Mouse (Mus musculus) liver, embryonic 16.5 days (tissue): ENCODE measurements around the gene A730071L15Rik. TPM values are rescaled to one million over a fixed set of nuclear protein-coding genes. Genes with fewer than 3 reads are reported as not detected.
A peak's percentile ranks its signal among the peaks of the same experiment; 100 is the strongest.

ENCODE experiments used
- ATAC-seq: fragments of 200-750 bp; cut with Nextera tagmentation; 2 replicates; pipeline ENCODE4 v1.8.0; 2017; ENCODE audit warnings: low read depth, mild to moderate bottlenecking, moderate number of reproducible peaks, moderate library complexity
- H3K27ac ChIP-seq: fragments of 300-500 bp; sonication (generic); 2 replicates; pipeline ENCODE4 v1.5.1; 2014; ENCODE audit warnings: mild to moderate bottlenecking, low read length
- H3K27me3 ChIP-seq: fragments of 300-500 bp; sonication (generic); 2 replicates; pipeline ENCODE4 v1.6.1; 2014; ENCODE audit warnings: low read depth, low read length, mixed read lengths; ENCODE audit not compliant: control insufficient read depth, insufficient read depth
- H3K36me3 ChIP-seq: fragments of 300-500 bp; sonication (generic); 2 replicates; pipeline ENCODE4 v1.6.1; 2014; ENCODE audit warnings: mild to moderate bottlenecking; ENCODE audit not compliant: control insufficient read depth, insufficient read depth
- H3K4me1 ChIP-seq: fragments of 300-500 bp; sonication (generic); 2 replicates; pipeline ENCODE4 v1.6.1; 2014; ENCODE audit warnings: low read depth, low read length, mixed read lengths; ENCODE audit not compliant: control insufficient read depth
- H3K4me2 ChIP-seq: fragments of 300-500 bp; sonication (generic); 2 replicates; pipeline ENCODE4 v1.6.1; 2014; ENCODE audit warnings: low read depth, low read length, mixed read lengths
- H3K4me3 ChIP-seq: fragments of 300-500 bp; sonication (generic); 2 replicates; pipeline ENCODE4 v1.5.1; 2014; ENCODE audit warnings: low read depth, mild to moderate bottlenecking, low read length
- H3K9ac ChIP-seq: fragments of 300-500 bp; sonication (generic); 2 replicates; pipeline ENCODE4 v1.6.1; 2014; ENCODE audit warnings: low read depth, low read length
- H3K9me3 ChIP-seq: fragments of 300-500 bp; sonication (generic); replicated peaks from 2 replicates; pipeline ENCODE4 v1.6.1; 2016; ENCODE audit warnings: low read length; ENCODE audit not compliant: control insufficient read depth
- WGBS: fragments of 180-500 bp; shearing (Covaris S2); extraction: QIAGEN DNeasy Blood & Tissue Kit; methylation state at CpG from one replicate; pipeline ENCODE4 v1.1.7; 2014; ENCODE audit not compliant: insufficient replicate concordance; 5-methylcytosine and 5-hydroxymethylcytosine counted together
- polyA plus RNA-seq: library from polyadenylated mRNA; unstranded; fragments of >200 nt; fragmentation: Nextera tagmentation; extraction: Ambion mirVana; gene quantifications from 2 replicates; pipeline ENCODE4 v1.2.1, GENCODE M21; 2015

A730071L15Rik gene
- polyA plus RNA-seq, 1 experiment from 2014 or later, result 0.07 TPM

DNA sequence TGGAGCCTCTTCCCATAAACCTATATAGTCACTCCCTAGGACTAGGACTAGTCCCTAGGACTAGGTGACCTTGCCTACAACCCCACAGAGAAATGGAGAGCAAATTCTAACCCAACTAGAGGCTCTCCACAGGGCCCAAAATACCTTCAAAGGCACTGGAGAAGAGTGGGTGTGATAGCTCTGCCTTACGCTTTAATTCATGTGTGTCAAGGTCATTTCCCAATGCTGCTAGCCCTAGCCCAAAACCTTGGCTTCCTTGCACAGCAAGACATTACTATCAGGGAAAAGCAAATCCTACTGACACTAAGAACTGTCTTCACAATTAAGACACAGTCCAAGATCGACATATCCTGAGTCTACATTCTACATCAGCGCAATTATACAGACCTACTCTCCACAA lies 36.8 kb upstream of the A730071L15Rik start:
- Histone ChIP-seq H3K36me3 (no peaks in the 10 kb centered on the region), H3K4me2 (no peak overlapping the region), H3K4me1 (no peaks in the 10 kb centered on the region; the same call in 1 of the 2 replicates), H3K9me3 (no peaks in the 10 kb centered on the region), H3K4me3 (no peak overlapping the region), H3K9ac (no peak overlapping the region), H3K27me3 (no peaks in the 10 kb centered on the region), H3K27ac (no peak overlapping the region)
- WGBS, result 83% methylated on average over 3 of the region's 3 CpGs
- ATAC-seq, result no peak

DNA sequence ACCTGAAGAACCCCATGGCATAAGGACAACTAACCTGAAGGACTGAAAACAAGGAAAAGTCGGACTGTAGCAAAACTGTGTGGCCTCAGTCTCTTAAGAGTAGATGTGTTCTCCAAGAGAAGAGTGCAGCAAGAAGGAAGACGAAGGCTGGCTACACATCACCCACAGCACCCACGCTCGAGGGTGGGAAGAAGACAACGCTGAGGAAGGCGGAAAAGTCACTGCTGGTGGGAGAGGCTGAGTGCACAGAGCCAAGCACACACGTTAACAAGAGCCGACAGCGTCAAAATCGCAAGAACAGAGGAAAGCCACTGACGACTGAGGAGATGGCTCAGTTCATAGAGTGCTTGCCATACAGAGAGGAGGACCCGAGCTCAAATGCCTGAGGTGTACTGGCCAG lies 36.1 kb upstream of the A730071L15Rik start:
- no peak for ATAC-seq
- Histone ChIP-seq H3K9ac (no peak overlapping the region), H3K4me3 (no peak overlapping the region), H3K4me2 (no peak overlapping the region), H3K27me3 (no peaks in the 10 kb centered on the region), H3K4me1 (no peaks in the 10 kb centered on the region; the same call in 1 of the 2 replicates), H3K36me3 (no peaks in the 10 kb centered on the region), H3K9me3 (no peaks in the 10 kb centered on the region), H3K27ac (no peak overlapping the region)
- 75% methylated on average over 12 of the region's 12 CpGs for WGBS

DNA sequence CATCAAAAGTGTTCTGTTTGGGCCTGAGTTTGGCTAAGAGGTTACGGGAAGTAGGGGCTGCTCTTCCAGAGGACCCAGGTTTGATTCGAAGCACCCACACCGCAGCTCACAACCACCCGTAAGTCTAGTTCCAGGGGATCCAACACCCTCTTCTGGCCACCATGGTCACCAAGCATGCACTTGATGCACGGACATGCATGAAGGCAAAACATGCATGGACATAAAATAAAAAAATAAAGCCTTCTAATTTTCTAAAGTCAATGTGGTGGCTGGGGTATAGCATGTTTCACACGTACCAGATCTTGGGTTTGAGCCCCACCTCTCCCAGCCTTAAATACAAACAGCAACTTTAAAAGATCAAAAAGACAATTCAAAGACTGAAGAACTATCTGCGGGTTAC lies 35.0 kb upstream of the A730071L15Rik start:
- 78% methylated on average over 7 of the region's 7 CpGs for WGBS
- Histone ChIP-seq H3K27ac (no peak overlapping the region), H3K9ac (no peak overlapping the region), H3K9me3 (no peaks in the 10 kb centered on the region), H3K4me1 (no peaks in the 10 kb centered on the region; the same call in 1 of the 2 replicates), H3K4me2 (no peak overlapping the region), H3K4me3 (no peak overlapping the region), H3K27me3 (no peaks in the 10 kb centered on the region), H3K36me3 (no peaks in the 10 kb centered on the region)
- ATAC-seq, result no peak

DNA sequence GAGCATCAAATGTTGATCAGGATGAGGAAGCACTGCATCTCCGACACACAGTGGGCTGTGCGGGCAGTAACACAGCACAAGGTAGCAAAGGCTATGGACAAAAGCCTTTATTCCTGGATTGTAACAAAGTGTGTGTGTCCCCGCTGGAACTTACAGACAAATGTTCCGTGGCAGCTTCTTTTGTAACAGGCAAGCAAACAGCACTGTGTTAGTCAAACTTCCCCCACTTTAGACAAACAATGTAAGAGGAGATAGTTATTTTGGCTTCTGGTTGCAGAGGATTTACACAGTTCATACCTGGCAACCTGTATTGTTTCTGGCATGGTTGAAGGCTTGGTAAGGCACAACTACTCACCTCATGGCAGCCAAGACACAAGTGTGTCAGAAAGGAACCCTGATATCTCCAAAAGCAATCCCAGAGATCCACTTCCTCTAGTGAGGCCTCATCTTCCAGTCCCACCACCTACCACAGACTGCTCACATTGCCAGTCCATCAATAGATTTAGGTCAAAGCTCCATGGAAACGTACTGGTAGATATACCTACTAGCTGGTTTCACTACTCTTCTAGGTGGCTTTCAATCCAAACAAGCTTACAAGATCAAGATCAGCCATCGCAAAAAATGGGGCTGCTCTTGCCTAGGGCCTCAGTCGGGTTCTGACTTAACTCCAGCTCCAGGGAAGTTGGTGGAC lies 34.3 kb upstream of the A730071L15Rik start:
- Histone ChIP-seq H3K9me3 (no peaks in the 10 kb centered on the region), H3K27ac (peak overlapping the region; percentile 37; the same call in 1 of the 2 replicates), H3K4me3 (no peak overlapping the region), H3K4me2 (no peak overlapping the region), H3K9ac (no peak overlapping the region), H3K4me1 (no peaks in the 10 kb centered on the region; the same call in 1 of the 2 replicates), H3K36me3 (no peaks in the 10 kb centered on the region), H3K27me3 (no peaks in the 10 kb centered on the region)
- ATAC-seq, result peak; percentile 54
- 66% methylated on average over 7 of the region's 7 CpGs for WGBS

DNA sequence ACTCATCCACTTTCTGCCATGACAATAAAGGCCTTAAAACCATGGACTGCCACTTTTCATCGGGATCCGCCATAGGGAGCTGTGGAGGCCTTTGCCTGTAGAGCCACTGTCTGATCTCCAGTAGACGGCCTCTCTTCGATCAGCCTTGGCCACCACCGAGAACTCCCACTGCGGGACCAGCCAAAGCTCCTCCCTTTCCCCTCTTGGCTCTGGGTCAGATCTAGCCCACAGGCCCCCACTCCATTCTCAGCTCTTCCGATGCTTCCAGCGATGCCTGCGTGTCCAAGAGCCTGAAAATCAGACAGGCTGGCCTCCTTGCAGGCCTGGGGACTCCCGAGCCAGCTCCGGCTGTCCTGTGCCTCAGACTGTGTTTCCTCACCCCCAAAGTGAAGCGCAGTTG lies 33.5 kb upstream of the A730071L15Rik start:
- Histone ChIP-seq H3K27me3 (no peaks in the 10 kb centered on the region), H3K27ac (no peak overlapping the region)
- WGBS, result 84% methylated on average over 12 of the region's 12 CpGs

DNA sequence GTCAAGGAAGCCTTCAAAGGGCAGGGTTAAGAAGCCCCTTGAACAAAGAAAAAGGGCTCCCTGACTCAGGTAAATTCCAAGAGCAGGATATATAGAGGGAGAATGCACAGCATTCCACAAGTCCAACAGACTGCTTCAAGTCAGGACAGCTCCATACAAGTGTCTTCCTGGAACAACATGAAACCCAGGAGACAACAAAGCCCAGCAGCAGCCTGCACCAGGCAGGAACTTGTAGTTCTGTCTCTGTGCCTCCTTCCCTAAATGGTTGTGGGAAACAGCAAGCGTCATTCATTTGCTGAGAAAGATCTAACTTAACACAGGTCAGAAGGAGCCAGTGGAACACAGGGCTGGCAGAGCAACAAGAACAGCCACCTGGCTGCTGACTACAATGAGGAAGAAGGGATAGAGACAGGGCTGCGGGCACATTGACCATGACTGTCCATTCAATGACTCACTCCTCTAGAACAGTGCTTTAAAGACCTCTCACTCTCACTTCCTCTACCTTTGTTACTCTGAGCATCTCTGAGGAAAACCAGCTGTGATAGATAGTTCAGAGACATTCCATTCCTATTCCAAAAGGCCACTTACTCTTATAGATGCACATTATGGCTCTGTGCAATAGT lies 30.7 kb upstream of the A730071L15Rik start:
- Histone ChIP-seq H3K4me2 (no peak overlapping the region), H3K9me3 (no peaks in the 10 kb centered on the region), H3K36me3 (no peaks in the 10 kb centered on the region), H3K9ac (no peak overlapping the region), H3K27ac (no peak overlapping the region), H3K4me1 (no peaks in the 10 kb centered on the region), H3K4me3 (no peak overlapping the region), H3K27me3 (no peaks in the 10 kb centered on the region)
- no peak for ATAC-seq
- WGBS, result 20% methylated on average over 2 of the region's 2 CpGs

More for the DNA sequence above, 33.5 kb upstream of the A730071L15Rik start:
- Histone ChIP-seq H3K9ac (no peak overlapping the region), H3K4me2 (no peak overlapping the region), H3K9me3 (no peaks in the 10 kb centered on the region), H3K4me1 (no peaks in the 10 kb centered on the region; the same call in 1 of the 2 replicates), H3K36me3 (no peaks in the 10 kb centered on the region), H3K4me3 (no peak overlapping the region)
- no peak for ATAC-seq

DNA sequence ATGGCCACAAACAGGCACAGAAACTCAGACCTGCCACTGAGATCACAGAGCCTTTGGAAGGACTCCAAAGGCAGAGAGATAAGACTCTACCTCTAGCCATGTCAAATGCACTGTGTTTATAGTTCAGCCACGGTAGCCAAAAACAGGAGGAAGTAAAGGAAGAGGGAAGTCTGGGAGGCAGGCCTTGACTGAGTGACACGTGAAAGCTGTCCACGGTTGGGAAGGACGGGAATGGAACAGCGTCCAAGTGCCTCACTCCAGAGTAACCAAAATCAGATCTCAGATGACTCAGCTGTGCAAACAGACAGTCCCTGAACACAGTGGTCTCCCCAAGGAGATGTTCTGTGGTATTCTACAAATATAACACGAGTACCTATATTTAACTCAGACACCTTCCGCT lies 25.1 kb upstream of the A730071L15Rik start:
- Histone ChIP-seq H3K4me1 (peaks cover 12% of the 10 kb centered on the region), H3K36me3 (no peaks in the 10 kb centered on the region), H3K27ac (no peak overlapping the region), H3K4me2 (no peak overlapping the region), H3K4me3 (no peak overlapping the region), H3K27me3 (no peaks in the 10 kb centered on the region), H3K9me3 (no peaks in the 10 kb centered on the region), H3K9ac (no peak overlapping the region)
- ATAC-seq, result peak; percentile 30; the same call in 1 of the 2 replicates
- 23% methylated on average over 7 of the region's 7 CpGs for WGBS

DNA sequence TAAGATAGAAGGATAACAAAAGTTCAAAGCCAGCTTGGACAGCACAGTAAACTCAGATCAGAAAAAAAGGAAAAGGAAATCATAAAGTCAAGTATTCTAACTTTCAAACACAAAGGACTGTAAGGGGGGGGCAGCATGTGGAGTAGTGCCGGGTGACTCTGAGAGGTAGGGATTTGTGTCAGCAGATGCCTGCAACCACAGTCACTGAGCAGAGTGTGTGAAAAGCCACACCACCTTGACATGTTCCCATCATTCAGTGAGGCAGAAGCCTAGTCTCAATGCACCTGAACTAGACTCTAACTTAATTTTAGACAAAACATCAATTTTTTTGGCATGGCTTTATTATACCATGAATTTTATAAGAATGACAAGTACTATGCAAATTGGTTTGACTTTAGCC lies 24.3 kb upstream of the A730071L15Rik start:
- Histone ChIP-seq H3K4me3 (no peak overlapping the region), H3K4me1 (peaks cover 12% of the 10 kb centered on the region), H3K36me3 (no peaks in the 10 kb centered on the region), H3K9me3 (no peaks in the 10 kb centered on the region), H3K9ac (no peak overlapping the region), H3K4me2 (no peak overlapping the region), H3K27ac (no peak overlapping the region), H3K27me3 (no peaks in the 10 kb centered on the region)
- WGBS, result 48% methylated on average over 1 of the region's 1 CpGs
- ATAC-seq, result no peak

DNA sequence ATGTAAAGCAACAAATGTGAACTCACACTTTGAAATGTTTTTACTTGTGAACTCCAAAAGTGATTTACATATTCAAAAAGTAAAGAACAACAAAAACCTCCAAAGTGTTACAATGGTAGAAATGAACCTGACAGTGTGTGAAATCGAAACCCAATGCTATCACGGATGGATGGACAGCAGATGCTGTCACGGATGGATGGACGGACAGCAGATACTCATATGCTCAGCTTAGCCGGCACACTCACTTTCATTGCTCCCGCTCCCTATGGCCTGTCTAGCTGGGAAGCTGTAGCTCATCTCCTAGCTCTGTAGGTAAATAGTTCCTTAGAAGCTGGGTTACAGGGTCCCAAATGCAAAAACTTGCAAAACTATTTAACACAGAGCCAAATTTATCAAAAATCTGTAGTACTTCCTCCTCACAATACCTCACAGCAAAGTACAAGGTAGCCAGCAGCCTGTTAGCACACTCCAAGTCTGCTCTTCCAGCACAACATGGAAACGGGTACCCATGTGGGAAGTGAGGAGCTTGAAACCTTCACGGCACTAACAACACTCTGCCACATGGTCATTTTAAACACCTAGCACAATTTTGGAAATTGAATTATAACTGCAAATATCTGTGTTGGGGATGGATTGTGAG lies 21.9 kb upstream of the A730071L15Rik start:
- 69% methylated on average over 8 of the region's 8 CpGs for WGBS
- Histone ChIP-seq H3K36me3 (no peaks in the 10 kb centered on the region), H3K9me3 (no peaks in the 10 kb centered on the region), H3K4me3 (no peak overlapping the region), H3K27me3 (no peaks in the 10 kb centered on the region), H3K4me1 (peaks cover 12% of the 10 kb centered on the region), H3K27ac (no peak overlapping the region), H3K9ac (no peak overlapping the region), H3K4me2 (no peak overlapping the region)
- no peak for ATAC-seq
